Mouse (Mus musculus) layer of hippocampus, postnatal 36 days (tissue): Measurements from ENCODE around the gene Snrpg. TPM values are rescaled to one million over a fixed set of nuclear protein-coding genes. Genes with fewer than 3 reads are reported as not detected.
"Not testable (repeated sequence)": the region's sequence is repeated elsewhere in the genome, so short reads cannot be mapped to it uniquely, and the experiment has no call there.

ENCODE experiments used
- DNase-seq, 2 experiments: peaks; one replicate each; pipeline ENCODE4 v3.0.0; 2022
- total RNA-seq, 2 experiments: library from RNA; stranded (reverse); gene quantifications; 2 replicates each; pipeline ENCODE4 v1.2.3; 2021

Gene Snrpg
- total RNA-seq, 2 experiments from 2014 or later = 71.7 to 74.6 TPM

- no peak for DNase-seq
Measured at GRCm38 (mm10) chr6:86368479-86368878, 2.6 kb upstream of the Snrpg start.

DNA sequence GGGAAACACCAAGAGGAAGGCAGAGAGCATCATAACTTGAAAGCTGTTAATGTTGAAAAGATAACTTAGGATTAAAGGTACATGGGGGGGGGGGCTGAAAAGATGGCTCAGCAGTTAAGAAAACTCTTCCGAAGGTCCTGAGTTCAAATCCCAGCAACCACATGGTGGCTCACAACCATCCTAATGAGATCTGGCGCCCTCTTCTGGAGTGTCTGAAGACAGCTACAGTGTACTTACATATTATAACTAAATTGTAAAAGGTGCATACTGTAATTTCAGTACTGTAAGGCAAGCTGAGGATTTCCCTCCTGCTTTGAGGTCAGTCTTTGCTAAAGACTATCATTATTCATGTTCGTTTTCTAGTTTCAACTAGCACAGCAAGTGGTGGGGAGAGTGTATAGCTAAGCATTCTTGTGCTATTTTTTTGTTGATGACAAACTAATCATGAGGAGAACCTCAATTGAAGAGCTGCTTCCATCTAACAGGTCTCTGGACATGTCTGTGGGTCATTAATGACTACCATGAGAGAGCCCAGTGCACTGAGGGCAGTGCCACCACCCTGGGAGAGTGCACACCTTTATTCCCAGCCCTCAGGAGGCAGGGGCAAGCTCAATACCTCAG, 901 bp upstream of the Snrpg start:
- no peak for DNase-seq

GRCm38 (mm10) chr6:86371340-86371911, 322 bp downstream of the Snrpg start:
- DNase-seq = peak; percentile 96 to 97

- no peak for DNase-seq
Measured at GRCm38 (mm10) chr6:86371950-86372516, 929 bp downstream of the Snrpg start.

DNA sequence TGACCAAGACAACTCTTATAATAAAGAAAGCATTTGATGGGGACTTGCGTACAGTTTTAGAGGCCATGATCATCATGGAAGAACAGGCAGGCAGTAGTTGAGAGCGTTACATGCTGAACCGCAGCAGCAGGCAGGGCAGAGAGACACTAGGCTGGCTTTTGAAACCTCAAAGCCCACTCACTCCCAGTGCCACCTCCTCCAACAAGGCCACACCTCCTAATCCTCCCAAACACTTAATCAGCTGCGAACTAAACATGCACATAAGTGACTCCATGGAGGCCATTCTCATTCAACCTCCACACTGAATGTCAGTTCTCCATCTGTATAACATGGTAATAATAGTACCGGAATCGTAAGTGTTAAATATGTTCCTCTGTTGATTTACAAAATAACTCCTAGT, 2.5 kb downstream of the Snrpg start:
- no peak for DNase-seq

- no peak for DNase-seq
Measured at GRCm38 (mm10) chr6:86378341-86378740, 7.2 kb downstream of the Snrpg start.

- not testable (repeated sequence) for DNase-seq
Measured at GRCm38 (mm10) chr6:86380112-86380511, 9.0 kb downstream of the Snrpg start.

- no peak for DNase-seq
Measured at GRCm38 (mm10) chr6:86382551-86382950, 11.4 kb downstream of the Snrpg start.

DNA sequence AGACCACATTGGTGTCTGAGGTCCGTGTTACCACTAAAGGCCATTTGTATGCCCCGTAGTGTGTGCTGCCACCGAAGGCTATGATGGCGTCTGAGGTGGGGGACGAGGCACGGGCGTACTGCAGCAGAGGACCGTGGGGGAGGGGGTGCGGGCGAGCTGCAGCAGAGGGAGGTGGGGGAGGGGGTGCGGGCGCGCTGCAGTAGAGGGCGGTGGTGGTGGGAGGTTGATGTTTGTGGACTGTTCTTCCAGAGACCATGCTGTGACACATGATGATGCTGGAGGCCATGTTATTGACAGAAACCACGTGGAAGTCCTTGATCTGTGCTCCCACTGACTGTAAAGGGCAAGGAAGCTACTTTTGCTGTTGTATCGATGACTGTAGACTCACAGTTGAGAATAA, 12.3 kb downstream of the Snrpg start:
- DNase-seq = no peak

- no peak for DNase-seq
Measured at GRCm38 (mm10) chr6:86384692-86385091, 13.6 kb downstream of the Snrpg start.

GRCm38 (mm10) chr6:86385362-86386104, 14.4 kb downstream of the Snrpg start:
- no peak for DNase-seq

GRCm38 (mm10) chr6:86387313-86387712, 16.2 kb downstream of the Snrpg start:
- DNase-seq = no peak

GRCm38 (mm10) chr6:86388461-86388860, 17.4 kb downstream of the Snrpg start:
- DNase-seq = no peak

DNA sequence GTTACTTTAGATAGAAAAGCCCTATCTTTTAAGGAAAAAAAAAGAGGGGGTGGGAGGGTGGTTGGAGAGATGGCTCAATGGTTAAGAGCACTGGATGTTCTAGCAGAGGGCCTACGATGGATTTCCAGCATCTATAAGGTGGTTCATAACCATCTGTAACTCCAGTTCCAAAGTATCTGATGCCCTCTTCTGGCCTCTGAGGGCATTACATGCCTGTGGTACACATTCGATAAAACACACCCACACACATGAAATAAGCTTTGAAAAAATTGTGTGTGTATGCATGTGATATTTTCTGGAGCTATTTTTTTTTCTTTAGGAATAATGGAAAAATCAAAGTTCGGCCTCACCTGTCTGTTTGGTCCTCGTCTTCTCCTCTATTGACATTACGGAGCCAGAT, 20.2 kb downstream of the Snrpg start:
- no peak for DNase-seq

DNA sequence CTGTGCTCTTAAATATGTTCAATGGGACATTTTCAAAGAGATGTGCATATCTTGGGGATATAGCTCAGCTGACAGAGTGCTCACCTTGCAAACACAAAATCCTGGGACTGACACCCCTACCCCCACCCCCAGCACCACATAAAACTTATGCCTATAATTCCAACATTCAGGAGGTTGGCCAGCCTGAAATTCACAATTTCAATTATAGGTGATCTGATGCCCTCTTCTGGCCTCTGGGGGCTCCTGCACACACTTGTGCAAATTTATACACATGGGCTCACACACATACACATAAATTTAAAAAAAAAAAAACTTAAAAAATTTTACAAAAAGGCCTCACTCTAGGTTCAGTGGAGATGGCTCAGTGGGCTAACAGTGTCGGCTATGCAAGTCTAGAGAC, 22.1 kb downstream of the Snrpg start:
- no peak for DNase-seq

DNA sequence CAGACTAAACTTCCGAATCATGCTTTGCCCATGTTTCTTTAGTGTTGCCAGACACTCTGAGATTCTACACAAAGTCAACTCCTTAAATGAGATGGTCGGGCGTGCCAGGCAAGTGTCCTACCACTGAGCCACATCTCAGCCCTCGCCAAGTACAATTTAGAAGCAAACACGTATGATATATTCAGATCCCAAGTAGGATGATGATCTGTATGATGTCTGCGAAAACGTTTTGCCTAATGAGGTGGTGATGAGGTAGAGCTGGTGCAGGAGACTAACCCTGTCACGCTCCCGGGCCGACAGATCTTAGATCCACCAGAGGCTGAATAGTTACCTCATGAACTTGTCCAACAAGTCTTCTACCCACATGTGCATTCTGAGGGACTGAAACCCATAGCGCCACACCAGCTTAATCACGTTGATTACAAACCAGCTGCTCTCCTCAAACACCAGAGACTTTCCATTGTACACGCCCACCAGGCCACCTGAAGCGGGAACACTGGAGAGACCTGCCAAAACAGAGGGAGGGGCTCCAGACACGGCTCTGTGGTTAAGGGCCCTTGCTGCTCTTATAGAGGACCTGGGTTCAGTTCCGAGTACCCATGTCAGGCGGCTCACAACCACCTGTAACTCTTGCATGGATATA, 23.1 kb downstream of the Snrpg start:
- DNase-seq = no peak

DNA sequence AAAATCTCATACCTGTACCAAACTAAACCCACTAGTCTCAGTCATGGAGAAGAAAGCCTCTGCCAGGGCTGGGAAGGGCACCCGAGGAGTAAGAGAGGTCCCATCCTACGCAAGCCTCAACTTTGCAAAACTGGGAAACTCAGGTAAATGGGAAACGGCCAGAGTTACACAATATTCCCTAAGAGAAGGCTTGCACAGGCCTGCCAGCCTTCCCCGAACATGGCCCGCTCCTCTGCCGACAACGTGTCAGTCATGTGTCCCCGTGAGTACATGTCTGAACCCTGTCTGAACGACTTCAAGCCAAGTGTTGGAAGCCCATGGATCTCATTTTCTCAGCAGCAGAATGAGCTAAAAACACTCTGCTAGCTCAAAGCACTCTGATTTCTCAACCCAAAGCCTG, 23.9 kb downstream of the Snrpg start:
- no peak for DNase-seq

DNA sequence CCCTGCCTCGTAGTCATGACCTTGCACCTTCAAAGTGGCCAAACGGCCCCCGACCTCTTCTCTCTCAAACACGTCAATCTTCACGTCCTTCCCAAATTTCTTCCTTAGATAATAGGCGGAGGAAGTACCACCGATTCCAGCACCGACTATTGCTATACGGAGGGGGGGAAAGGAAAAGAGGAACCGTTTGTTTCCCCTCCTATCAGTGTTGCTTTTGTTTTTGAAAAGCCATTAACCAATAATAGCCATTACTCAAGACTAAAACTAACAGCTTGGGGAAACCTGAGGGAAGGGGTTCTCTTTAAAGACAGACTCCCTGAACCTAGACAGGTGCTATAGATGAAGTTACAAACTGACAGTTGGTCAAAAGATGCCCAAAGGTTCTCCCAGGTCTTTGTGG, 24.9 kb downstream of the Snrpg start:
- DNase-seq = no peak

DNA sequence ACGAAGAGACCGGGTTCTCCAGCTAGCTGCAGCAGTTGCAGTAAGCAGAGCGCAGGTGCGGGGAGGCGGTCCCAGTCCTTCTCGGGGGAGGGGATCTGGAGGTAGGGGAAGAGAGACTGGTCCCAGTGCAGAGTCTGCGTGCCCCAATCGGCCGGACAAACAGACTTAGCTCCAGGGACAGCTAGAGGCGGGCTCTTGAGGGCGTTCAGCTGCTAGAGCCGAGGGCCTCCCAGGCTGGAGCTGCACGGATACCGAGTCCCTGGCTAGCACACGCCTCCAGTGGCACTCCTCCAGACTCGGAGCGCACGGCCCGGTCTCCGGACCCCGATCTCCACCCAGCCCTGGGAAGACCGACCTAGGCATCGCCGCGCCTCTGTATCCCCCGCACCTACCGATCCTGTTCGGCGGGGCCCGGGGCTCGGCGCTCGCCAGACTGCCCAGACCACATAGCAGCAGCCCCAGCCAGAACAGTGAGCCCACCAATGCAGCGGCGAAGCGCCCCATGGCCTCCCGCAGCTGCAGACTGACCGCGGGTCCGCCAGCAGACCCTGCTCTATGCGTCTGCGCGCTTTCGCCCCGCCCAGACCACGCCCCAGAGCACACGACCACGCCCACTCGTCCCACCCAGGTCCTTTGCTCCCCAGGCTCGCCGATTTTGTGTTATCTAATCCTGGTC, 25.6 kb downstream of the Snrpg start, which contains the start of gene Pcyox1:
Gene Pcyox1 (minus strand): TSS at position 574 of the 676 bp plus-strand sequence.
- DNase-seq = peak; percentile 88 to 89

GRCm38 (mm10) chr6:86397257-86397980, 26.3 kb downstream of the Snrpg start:
- no peak for DNase-seq

GRCm38 (mm10) chr6:86398986-86399385, 27.9 kb downstream of the Snrpg start:
- DNase-seq = no peak

- no peak for DNase-seq
Measured at GRCm38 (mm10) chr6:86399995-86400394, 28.9 kb downstream of the Snrpg start.
